Mouse (Mus musculus): ENCODE results near the gene Cyp4f40.
"Not testable (repeated sequence)": the region's sequence is repeated elsewhere in the genome, so short reads cannot be mapped to it uniquely, and the experiment has no call there.

The Cyp4f40 gene

GRCm38 (mm10) chr17:32658712-32659111 lies at the start of gene Cyp4f40:
Gene Cyp4f40 (plus strand): TSS chr17:32658900.
- peak; percentile 51 for DNase-seq

DNA sequence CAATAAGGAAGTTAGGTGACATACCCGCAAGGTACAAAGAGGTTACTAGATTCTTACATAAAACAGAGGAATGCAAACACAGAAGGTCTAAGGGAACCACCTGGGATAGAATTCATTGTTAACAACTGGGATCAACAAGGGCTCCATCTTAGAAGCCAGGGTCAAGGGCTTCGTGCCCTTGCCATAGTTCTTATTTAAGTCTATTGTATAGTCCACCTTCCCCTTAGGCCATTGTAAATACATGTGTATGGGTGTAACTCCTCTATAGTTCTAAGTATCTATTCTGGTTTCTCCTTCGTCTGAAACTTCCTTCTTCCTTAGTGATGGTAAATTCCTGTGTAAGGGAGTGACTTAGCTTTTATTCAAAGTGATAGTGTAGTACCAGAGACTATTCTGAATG lies 48.5 kb upstream of the Cyp4f40 start:
- DNase-seq = not testable (repeated sequence)

DNA sequence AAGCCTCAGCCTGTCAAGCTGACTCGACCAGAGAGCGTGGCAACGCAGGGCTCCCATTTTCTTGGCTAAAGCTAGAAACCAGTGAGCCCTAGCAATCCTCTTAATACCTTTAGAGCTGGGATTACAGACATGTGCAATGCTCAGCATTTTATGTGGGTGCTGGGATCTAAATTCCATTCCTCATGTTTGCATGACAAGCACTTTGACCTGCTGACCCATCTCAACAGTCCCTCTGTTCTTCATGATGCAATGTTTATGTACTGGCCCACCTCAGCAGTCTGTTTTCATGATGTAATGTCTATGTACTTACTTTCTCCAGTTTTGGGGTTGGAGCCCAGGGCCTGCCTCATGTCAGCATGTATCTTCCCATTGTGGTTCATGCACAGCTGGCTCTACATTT lies 47.8 kb upstream of the Cyp4f40 start:
- DNase-seq = no peak

DNA sequence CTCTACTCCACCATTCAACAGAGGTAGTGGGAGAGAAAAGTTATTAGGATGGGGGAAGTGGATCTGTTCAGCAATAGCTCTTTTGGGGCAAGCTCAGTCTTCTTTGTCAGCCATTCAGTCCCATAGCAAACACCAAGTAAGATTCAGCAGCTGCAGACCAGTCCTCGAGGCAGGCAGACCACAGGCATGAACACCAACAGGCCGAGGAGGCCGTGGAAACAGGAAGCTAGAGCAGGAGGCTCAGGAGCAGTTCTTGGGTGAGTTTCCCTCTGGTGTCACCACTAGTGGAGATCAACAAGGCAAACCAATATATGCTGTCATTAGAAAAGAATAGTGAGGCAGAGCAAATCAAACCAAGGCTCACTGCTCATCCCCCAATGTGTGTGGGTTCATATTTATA lies 46.3 kb upstream of the Cyp4f40 start:
- no peak for DNase-seq

DNA sequence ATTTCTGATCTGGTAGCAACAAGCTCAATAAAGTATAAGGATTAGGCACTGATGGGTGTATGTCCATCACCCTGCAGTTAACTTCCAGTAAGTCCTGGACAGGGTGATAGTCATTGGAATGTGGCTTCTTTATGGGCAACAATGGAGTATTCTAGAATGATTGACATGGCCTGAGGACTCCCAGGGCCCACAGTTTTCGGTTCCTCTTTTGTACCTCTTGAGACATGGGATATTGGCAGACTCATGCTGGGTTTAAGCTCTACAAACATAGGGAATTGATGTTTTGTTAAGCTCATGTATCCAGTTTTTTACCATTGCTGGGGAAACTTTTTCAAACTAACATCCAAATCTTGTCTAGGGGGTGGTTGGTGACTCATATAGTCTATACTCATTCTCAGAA lies 41.4 kb upstream of the Cyp4f40 start:
- no peak for DNase-seq

GRCm38 (mm10) chr17:32621018-32621417 lies 37.7 kb upstream of the Cyp4f40 start, which contains the start of gene Cyp4f37:
Gene Cyp4f37 (plus strand): TSS chr17:32621309.
- not testable (repeated sequence) for DNase-seq

GRCm38 (mm10) chr17:32629726-32630125 lies 29.0 kb upstream of the Cyp4f40 start:
- not testable (repeated sequence) for DNase-seq

DNA sequence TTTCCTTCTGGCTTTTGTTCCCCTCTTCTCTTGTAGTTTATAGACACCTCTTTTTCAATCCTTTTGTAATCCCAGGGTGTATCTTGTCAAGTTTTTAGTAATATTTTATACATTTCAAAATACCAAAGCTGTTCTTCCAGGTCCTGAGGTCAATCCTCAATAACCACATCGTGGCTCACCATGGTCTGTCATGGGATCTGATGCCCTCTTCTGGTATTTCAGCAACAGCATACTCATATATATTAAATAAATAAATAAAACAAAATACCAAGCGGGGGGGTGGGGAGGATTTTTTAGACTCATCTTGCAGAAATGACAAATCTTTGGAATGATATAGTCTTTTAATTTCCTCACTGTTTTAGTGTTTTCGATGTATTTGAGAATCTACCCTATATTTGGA lies 26.8 kb upstream of the Cyp4f40 start:
- no peak for DNase-seq

DNA sequence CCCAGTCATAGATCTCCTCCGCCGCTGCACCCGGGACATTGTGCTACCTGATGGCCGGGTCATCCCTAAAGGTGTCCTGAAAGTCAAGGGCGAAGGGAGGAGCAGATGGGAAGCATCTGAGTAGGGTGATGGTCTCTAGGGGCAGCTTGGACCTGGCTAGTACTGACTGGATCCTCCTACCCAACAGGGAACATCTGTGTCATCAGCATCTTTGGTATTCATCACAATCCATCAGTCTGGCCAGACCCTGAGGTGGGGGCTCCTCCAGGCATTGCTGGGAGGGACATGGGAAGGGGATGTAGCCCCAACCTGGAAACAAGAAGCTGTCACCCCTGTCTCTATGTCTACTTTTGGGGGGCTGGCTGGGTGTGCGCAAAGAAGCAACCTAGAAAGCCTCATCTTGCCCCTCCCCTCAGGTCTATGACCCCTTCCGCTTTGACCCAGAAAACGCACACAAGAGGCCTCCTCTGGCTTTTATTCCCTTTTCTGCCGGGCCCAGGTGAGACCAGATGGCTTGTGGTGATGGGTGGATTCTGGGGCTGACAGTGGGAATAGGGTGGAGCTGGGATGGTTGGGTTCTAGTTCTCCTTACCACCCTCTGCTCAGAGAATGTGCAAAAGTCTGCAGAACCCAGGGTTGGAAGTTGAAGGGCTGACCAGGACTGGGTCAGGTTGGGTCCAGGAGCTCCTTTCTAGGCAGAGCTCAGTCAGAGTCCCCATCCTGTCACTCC lies 24.3 kb upstream of the Cyp4f40 start:
- DNase-seq = not testable (repeated sequence)

DNA sequence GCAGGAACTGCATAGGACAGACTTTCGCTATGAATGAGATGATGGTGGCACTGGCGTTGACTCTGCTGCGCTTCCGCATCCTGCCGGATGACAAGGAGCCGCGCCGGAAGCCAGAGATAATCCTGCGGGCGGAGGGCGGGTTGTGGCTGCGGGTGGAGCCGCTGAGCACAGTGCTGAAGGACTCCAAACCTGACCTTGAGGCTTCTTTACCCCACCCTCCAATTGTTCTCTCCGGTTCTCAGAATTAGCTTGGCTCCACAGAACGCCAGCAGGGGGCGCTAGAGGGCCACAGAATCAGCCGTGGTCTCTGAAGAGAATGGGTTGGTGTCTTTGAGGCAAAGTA lies 23.8 kb upstream of the Cyp4f40 start:
- peak; percentile 84 for DNase-seq

DNA sequence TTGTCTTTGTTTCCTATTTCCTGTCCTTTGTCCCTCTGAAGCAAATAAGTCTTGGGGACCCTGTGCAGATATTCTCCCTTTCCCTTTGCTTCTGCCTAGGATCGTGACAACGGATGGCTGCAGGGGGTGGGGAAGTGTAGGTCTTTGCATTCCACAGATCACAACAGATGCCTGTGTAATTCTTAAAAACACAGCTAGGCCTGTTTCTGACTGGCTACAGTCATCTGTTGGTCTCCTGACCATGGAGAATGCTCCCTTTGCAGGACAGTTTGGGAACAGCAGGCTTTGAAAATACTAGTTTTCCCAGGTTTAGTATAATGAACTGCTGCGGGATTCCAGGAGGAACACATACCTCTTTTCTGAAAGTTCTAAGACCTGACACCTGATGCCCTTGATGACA lies 22.4 kb upstream of the Cyp4f40 start:
- DNase-seq = no peak

DNA sequence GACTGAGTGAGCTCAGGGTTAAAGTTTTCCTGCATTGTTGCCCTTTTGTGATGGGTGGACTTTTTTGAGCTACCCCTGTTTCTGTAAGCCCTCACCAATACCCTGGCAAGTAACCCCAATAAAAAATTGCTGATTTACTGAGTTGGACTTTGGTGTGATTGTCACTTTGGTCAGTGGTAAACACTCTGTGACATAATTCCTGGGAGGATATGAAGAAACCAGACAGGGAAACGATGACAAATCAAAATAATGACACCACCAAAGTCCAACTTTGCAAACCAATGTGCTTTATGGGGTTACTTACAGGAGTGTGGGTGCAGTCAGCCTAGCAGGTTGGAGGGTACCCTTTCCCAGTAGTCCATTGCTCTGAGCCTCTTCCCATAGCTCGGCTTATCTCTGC lies 21.5 kb upstream of the Cyp4f40 start:
- no peak for DNase-seq

DNA sequence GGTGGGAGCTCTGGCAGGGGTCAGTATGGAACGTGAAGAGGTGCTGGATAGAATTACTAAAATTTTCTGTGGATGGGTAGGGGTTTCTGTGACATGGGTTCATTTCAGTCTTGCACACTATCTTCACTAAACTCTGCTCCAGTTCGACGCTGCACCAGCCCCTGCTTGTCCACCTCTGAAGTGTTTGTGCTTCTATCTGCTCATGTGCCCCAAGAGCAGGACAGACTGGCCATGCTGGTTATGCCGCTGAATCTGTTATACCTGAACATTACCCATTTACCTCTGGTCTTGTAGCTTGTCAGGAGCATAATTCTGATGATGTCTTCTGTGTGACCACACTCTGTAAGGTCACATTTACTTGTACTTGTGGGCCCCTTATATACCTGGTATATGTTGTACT lies 12.1 kb upstream of the Cyp4f40 start:
- DNase-seq = no peak

GRCm38 (mm10) chr17:32653860-32654259 lies 4.8 kb upstream of the Cyp4f40 start:
- no peak for DNase-seq

DNA sequence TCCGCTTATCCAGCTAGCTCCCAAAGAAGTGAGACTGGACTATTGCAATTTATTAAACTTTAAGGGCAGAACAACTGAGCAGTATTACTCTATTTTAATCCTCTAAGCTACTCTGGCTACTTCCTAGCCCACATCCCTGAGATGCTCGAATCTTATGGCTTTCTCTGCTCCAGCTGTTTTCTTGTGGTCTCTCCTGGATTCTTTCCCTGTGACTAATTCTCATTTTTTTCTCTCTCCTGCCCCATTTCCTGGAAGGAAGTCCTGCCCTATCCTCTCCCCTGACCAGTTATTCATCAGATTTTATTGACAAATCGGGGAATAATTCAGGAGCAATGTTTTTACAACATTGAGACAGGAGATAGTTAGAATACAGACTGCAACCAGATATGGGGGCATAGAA lies 1.7 kb upstream of the Cyp4f40 start:
- no peak for DNase-seq

DNA sequence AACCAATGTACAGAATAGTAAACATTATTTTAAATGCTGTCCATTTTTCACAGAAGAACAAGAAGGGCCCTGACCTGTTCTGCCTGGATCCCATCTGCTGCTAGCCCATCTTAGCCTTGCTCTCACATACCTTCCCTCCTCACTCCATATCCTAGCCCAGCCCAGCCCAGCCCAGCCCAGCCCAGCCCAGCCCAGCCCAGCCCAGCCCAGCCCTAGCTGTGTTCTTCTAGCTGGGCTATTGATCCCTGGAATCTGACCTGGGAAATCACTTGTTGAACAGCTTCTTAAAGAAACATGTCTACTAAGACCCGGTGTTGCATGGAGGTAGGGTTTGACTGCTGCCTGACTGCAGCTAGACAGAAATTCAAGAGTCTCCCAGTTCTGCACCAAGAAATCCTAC lies 454 bp upstream of the Cyp4f40 start:
- DNase-seq = no peak

DNA sequence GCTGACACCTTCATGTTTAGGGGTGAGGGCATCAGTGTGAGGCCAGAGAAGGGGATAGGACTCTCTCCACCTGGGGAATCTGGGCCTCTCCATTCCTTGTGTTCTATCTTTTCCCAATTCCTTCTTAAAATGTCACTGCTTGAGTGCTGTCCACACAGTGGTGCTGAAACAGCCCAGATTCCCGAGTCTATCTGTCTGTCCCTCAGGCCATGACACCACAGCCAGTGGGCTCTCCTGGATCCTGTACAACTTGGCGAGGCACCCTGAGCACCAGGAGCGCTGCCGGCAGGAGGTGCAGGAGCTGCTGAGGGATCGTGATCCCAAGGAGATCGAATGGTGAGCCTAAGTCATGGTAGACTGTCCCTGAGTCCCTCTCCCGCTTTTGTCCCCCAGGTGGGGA lies 15.3 kb downstream of the Cyp4f40 start:
- DNase-seq = no peak

DNA sequence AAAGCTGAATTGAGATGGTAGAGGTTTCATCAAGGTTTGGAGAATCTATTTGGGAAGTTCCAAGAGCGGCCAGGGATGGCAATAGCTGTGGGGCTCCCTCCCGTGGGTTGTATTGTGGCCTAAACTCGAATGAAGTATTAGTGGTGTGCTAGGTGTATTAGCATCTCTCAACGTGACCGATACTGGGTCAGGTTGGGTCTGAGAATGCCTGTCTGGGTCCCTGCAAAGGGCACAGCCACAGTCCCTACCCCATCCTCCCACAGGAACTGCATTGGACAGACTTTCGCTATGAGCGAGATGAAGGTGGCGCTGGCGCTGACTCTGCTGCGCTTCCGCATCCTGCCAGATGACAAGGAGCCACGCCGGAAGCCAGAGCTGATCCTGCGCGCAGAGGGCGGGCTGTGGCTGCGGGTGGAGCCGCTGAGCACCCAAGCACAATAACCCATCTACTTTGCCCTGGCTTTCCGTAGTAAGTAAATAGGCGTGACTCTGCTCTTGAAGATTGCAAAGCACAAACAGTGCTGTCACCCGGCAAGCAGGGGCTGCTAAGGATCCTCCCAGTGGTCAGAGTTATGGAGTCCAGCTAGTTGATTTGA lies 17.4 kb downstream of the Cyp4f40 start:
- no peak for DNase-seq

- DNase-seq = peak; percentile 43
These were observed 21.7 kb downstream of the Cyp4f40 start for GRCm38 (mm10) chr17:32680404-32680803.

- DNase-seq = peak; percentile 57
These were observed 26.5 kb downstream of the Cyp4f40 start, which contains the start of gene Cyp4f15 for GRCm38 (mm10) chr17:32685048-32685750. Gene Cyp4f15 (plus strand): TSS chr17:32685627.

- DNase-seq = no peak
These were observed 28.0 kb downstream of the Cyp4f40 start for GRCm38 (mm10) chr17:32686722-32687121.

DNA sequence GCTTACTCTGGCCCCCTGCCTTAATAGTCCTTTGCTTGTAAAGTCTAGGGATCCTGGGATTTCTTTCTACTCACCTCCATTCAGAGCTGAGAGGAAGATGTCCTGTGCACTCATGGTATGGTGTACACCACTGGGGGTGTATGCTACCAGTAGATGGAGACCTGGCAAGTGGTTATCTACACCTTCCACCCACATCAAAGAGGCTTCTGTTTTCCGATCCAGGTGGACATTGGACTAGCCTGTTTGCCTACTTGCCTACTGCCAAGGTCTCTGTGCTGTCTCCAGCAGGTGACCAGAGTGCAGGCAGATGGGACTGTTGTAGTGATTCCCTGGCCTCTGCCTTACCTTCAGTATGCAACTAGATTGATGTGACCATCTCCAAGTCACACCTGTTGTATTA lies 32.3 kb downstream of the Cyp4f40 start:
- DNase-seq = no peak

DNA sequence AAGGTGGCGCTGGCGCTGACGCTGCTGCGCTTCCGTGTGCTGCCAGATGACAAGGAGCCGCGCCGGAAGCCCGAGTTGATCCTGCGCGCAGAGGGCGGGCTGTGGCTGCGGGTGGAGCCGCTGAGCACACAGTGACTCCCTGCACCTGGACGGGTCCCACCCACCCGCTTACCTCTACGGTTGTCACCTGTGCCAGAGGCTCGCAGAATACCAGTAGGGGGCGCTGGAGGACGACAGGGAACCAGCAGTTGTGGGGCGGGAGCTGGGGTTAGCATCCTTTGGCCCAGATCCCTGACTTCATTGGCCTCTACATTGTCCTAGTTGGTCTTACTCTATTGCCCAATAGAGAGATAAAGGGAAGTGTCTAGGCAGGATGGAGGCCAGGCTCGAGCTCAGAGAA lies 44.1 kb downstream of the Cyp4f40 start:
- DNase-seq = peak; percentile 49

GRCm38 (mm10) chr17:32710541-32710940 lies 51.8 kb downstream of the Cyp4f40 start:
- DNase-seq = not testable (repeated sequence)
